Mouse (Mus musculus) spleen, adult 2 months (tissue): ENCODE data around the gene AA986860. TPM values are rescaled to one million over a fixed set of nuclear protein-coding genes. Genes with fewer than 3 reads are reported as not detected.

Source experiments
- DNase-seq, 2 experiments: peaks; one replicate each; pipeline versions ENCODE4 v3.0.0 to v3.0.0-alpha.2; 2012 to 2021; ENCODE audit warnings: low spot score in 2 of 2, low read depth in 1 of 2
- H3K27ac ChIP-seq: fragments of 200-500 bp; 2 replicates; pipeline ENCODE4 v1.5.1; 2012; ENCODE audit warnings: low read length, inconsistent platforms; ENCODE audit not compliant: insufficient read depth
- H3K27me3 ChIP-seq: fragments of 200-500 bp; 2 replicates; pipeline ENCODE4 v1.6.1; 2012; ENCODE audit warnings: mild to moderate bottlenecking, moderate library complexity, low read length, inconsistent platforms; ENCODE audit not compliant: control insufficient read depth, insufficient read depth
- H3K36me3 ChIP-seq: fragments of 200-500 bp; 2 replicates; pipeline ENCODE4 v1.6.1; 2012; ENCODE audit warnings: mild to moderate bottlenecking, low read length, inconsistent platforms; ENCODE audit not compliant: control insufficient read depth, insufficient read depth
- H3K4me1 ChIP-seq: fragments of 200-500 bp; 2 replicates; pipeline ENCODE4 v1.6.1; 2011; ENCODE audit warnings: inconsistent platforms; ENCODE audit not compliant: control insufficient read depth, insufficient read depth, insufficient read length
- H3K4me3 ChIP-seq: fragments of 200-500 bp; 2 replicates; pipeline ENCODE4 v1.5.1; 2011; ENCODE audit warnings: mild to moderate bottlenecking, inconsistent platforms; ENCODE audit not compliant: insufficient read depth, insufficient read length; ENCODE audit errors: extremely low read depth
- CTCF ChIP-seq: fragments of 200-500 bp; IDR thresholded peaks from 2 replicates; pipeline ENCODE4 v1.5.1; 2011; ENCODE audit warnings: mild to moderate bottlenecking, inconsistent platforms; ENCODE audit not compliant: insufficient read depth, insufficient read length, insufficient replicate concordance; ENCODE audit errors: extremely low read depth
- POLR2A ChIP-seq: fragments of 200-500 bp; IDR thresholded peaks from 2 replicates; pipeline ENCODE4 v1.6.1; 2011; ENCODE audit warnings: low read depth, low read length, inconsistent platforms
- WGBS: fragments of 180-500 bp; shearing (Covaris S2); methylation state at CpG from one replicate; pipeline ENCODE4 v1.1.7; 2018; 5-methylcytosine and 5-hydroxymethylcytosine counted together
- polyA plus RNA-seq: library from polyadenylated mRNA; depleted of rRNA; stranded (reverse); fragments of >200 nt; gene quantifications from 2 replicates; pipeline ENCODE4 v1.2.3, GENCODE M21; 2012; rRNA removed

The AA986860 gene
- 0.30 and 0.48 TPM in 2 replicates for polyA plus RNA-seq

DNA sequence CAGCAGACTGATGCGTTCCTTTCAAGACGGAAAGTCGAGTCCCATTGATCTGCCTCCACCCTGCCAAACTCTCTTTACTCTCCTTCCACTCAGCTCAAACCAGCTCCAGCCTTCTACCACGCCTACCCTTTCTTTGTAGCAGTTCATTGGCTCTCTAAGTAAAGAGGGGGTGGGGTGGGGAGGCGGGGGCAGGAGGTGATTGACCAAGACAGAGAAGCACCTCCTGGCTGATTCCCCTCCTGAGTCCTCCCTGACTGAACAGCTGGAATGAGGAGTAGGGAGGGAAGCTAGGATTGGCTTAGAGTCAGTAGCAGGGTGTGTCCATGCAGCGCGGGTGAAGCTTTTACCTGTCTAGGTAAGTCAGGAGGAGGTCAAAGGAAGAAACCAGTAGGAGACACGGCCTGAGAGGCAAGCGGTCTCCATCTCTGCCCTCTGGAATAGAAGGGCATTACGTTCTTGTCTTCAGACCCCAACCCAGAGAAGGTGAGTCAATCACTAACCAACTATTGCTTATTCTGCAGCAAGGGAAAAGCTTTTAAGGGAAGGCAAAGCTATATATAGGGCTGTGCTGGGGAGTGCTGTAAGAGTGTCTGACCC lies at the start of gene AA986860:
Gene AA986860, plus strand, starts transcription at position 236 of the 597 bp plus-strand sequence.
- no peak for TF ChIP-seq POLR2A
- DNase-seq, result no peak
- Histone ChIP-seq H3K4me3 (no peak within 1 kb of the TSS), H3K27me3 (no peaks in the 10 kb centered on the region), H3K27ac (no peak within 1 kb of the TSS), H3K4me1 (no peaks in the 10 kb centered on the region), H3K36me3 (no peaks in the 10 kb centered on the region)
- WGBS, result 66% methylated on average over 10 of the region's 10 CpGs

DNA sequence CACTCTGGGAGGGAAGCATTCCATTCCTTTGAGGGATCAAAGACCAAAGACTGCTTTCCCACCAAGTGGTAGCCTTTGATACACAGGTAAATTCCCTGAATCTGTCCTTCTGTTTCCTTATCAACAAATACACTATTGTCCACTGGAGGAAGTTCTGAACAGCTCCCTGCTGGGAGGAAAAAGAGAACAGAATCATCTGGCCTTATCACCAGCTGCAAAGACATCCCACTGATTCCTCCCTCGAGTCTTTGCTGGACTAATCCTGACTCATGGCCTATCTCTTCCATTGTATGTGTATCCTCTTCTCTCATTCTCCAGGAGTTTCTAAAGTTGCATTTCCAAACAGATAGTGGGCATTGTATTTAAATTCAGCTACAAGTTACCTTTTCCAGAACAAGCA lies 47.9 kb upstream of the AA986860 start:
- Histone ChIP-seq H3K4me3 (no peak overlapping the region), H3K27ac (no peak overlapping the region), H3K36me3 (no peaks in the 10 kb centered on the region), H3K4me1 (no peaks in the 10 kb centered on the region), H3K27me3 (no peaks in the 10 kb centered on the region)
- TF ChIP-seq CTCF (no peak), POLR2A (no peak)
- WGBS, result 58% methylated on average over 1 of the region's 1 CpGs
- no peak for DNase-seq

DNA sequence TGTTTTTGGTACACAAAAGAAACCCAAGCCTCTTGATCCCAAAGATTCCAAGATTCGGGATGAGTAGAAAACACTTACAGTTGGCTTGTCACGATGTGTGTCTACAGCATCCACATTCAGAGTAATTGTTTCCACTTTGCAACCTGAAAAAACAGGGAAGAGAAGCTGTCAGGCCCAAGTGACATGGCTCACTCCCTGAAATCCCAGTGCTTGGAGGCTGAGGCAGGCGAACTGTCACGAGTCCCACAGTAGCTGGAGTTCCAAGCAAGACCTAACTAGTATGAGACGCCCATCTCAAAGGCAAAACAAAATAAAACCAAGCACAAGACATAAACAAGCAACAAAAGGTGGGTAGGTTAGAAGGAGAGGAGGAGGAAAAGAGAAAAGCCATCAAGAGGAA lies 33.2 kb upstream of the AA986860 start:
- Histone ChIP-seq H3K4me1 (no peaks in the 10 kb centered on the region), H3K27me3 (no peaks in the 10 kb centered on the region), H3K4me3 (no peak overlapping the region), H3K27ac (no peak overlapping the region), H3K36me3 (peaks cover 26% of the 10 kb centered on the region)
- TF ChIP-seq CTCF, result no peak
- no peak for TF ChIP-seq POLR2A
- WGBS, result 93% methylated on average over 5 of the region's 5 CpGs
- no peak for DNase-seq

DNA sequence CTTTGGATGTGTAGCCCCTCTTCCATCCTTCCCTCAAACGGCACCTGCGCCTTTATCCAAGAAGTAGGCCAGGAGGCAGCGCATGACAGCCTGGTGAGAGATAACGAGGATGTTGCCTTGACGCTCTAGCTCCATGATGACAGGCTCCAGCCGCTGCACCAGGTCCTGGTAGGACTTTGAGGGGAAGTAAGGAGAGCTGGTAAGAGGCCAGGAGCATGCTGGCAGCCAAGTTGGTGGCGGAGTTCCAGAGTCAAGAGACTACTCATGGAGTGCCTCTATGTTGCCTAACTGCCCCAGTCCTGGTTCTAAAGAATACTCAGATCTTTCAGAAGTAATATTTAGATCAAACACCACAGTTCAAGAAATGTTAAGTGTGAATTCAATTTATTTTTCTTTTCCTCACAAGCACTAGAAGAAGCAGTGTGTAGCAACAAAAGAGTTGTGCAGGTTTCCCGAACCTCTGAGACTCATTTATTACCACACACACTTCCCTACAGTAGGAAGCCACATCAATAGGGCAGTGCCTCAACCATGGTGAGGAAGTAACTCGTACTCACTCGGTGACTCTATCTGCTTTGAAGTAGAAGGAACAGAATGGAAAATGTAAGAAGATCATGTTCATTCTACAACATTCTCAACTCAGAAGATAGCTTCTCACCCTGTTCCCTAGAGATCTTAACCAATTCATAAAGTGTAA lies 31.7 kb upstream of the AA986860 start:
- no peak overlapping the region for H3K4me3 ChIP-seq
- 74% methylated on average over 10 of the region's 10 CpGs for WGBS
- no peaks in the 10 kb centered on the region for H3K4me1 ChIP-seq
- TF ChIP-seq POLR2A (no peak), CTCF (no peak)
- H3K36me3 ChIP-seq, result peaks cover 28% of the 10 kb centered on the region
- no peak overlapping the region for H3K27ac ChIP-seq
- no peak for DNase-seq
- H3K27me3 ChIP-seq, result no peaks in the 10 kb centered on the region

DNA sequence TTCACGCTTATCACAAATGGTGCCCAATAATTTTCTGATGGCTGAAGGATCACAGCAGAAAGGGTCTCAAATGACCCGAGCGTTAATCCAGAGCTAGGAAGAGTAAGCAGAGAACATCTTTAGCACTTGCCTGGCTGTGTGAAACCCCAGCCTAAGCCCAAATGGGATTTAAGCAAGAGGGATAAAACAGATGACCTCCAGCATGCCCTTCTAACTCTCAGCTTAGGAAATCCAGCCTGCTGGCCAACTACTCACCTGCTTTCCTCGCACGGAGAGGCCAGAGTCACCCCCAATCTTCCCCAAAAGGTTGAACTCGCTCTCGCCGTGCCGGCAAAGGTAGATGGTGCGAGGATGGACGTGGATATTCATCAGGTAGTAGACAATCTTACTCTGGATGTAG lies 29.8 kb upstream of the AA986860 start:
- DNase-seq, result no peak
- Histone ChIP-seq H3K27ac (no peak overlapping the region), H3K4me3 (no peak overlapping the region), H3K4me1 (no peaks in the 10 kb centered on the region), H3K27me3 (no peaks in the 10 kb centered on the region), H3K36me3 (peaks cover 32% of the 10 kb centered on the region)
- WGBS, result 95% methylated on average over 11 of the region's 11 CpGs
- TF ChIP-seq POLR2A (no peak), CTCF (no peak)

DNA sequence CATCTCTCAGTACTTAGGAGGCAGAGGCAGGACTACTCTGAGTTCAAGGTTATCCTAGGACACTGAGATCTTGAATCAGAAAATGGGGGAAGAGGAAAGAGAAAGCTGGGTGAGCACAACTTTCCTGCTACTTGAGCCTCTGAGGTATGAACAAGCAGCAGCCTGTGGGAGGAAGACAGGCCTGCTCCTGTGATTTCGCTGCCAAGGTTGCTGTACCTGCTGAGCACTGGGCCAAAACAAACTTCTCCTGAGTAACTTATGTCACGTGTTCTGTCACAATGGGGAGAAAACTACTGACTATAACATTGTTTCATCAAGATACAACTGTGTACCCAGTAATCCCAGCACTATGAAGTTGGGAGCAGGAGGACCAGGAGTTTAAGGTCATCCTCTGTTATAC lies 28.2 kb upstream of the AA986860 start:
- Histone ChIP-seq H3K27me3 (no peaks in the 10 kb centered on the region), H3K4me1 (no peaks in the 10 kb centered on the region), H3K36me3 (peaks cover 28% of the 10 kb centered on the region), H3K4me3 (no peak overlapping the region), H3K27ac (no peak overlapping the region)
- WGBS, result 93% methylated on average over 2 of the region's 2 CpGs
- TF ChIP-seq POLR2A, result no peak
- TF ChIP-seq CTCF, result no peak
- DNase-seq, result no peak
